Mouse (Mus musculus) liver, embryonic 16.5 days (tissue): ENCODE measurements around the gene Hspb1. TPM values are rescaled to one million over a fixed set of nuclear protein-coding genes. Genes with fewer than 3 reads are reported as not detected.
A peak's percentile ranks its signal among the peaks of the same experiment; 100 is the strongest.

Source experiments
- ATAC-seq: fragments of 200-750 bp; cut with Nextera tagmentation; 2 replicates; pipeline ENCODE4 v1.8.0; 2017; ENCODE audit warnings: low read depth, mild to moderate bottlenecking, moderate number of reproducible peaks, moderate library complexity
- H3K27ac ChIP-seq: fragments of 300-500 bp; sonication (generic); 2 replicates; pipeline ENCODE4 v1.5.1; 2014; ENCODE audit warnings: mild to moderate bottlenecking, low read length
- H3K27me3 ChIP-seq: fragments of 300-500 bp; sonication (generic); 2 replicates; pipeline ENCODE4 v1.6.1; 2014; ENCODE audit warnings: low read depth, low read length, mixed read lengths; ENCODE audit not compliant: control insufficient read depth, insufficient read depth
- H3K36me3 ChIP-seq: fragments of 300-500 bp; sonication (generic); 2 replicates; pipeline ENCODE4 v1.6.1; 2014; ENCODE audit warnings: mild to moderate bottlenecking; ENCODE audit not compliant: control insufficient read depth, insufficient read depth
- H3K4me1 ChIP-seq: fragments of 300-500 bp; sonication (generic); 2 replicates; pipeline ENCODE4 v1.6.1; 2014; ENCODE audit warnings: low read depth, low read length, mixed read lengths; ENCODE audit not compliant: control insufficient read depth
- H3K4me2 ChIP-seq: fragments of 300-500 bp; sonication (generic); 2 replicates; pipeline ENCODE4 v1.6.1; 2014; ENCODE audit warnings: low read depth, low read length, mixed read lengths
- H3K4me3 ChIP-seq: fragments of 300-500 bp; sonication (generic); 2 replicates; pipeline ENCODE4 v1.5.1; 2014; ENCODE audit warnings: low read depth, mild to moderate bottlenecking, low read length
- H3K9ac ChIP-seq: fragments of 300-500 bp; sonication (generic); 2 replicates; pipeline ENCODE4 v1.6.1; 2014; ENCODE audit warnings: low read depth, low read length
- H3K9me3 ChIP-seq: fragments of 300-500 bp; sonication (generic); replicated peaks from 2 replicates; pipeline ENCODE4 v1.6.1; 2016; ENCODE audit warnings: low read length; ENCODE audit not compliant: control insufficient read depth
- WGBS: fragments of 180-500 bp; shearing (Covaris S2); extraction: QIAGEN DNeasy Blood & Tissue Kit; methylation state at CpG from one replicate; pipeline ENCODE4 v1.1.7; 2014; ENCODE audit not compliant: insufficient replicate concordance; 5-methylcytosine and 5-hydroxymethylcytosine counted together
- polyA plus RNA-seq: library from polyadenylated mRNA; unstranded; fragments of >200 nt; fragmentation: Nextera tagmentation; extraction: Ambion mirVana; gene quantifications from 2 replicates; pipeline ENCODE4 v1.2.1, GENCODE M21; 2015

Hspb1 gene
- polyA plus RNA-seq: 9.8 and 19.9 TPM in 2 replicates

GRCm38 (mm10) chr5:135887675-135888102 lies at the start of gene Hspb1:
TSS of gene Hspb1 (plus strand) at chr5:135887919.
- H3K9ac ChIP-seq: no peak within 1 kb of the TSS
- 4% methylated on average over 24 of the region's 24 CpGs for WGBS
- H3K4me3 ChIP-seq: peak within 1 kb of the TSS; percentile 25
- ATAC-seq: 0 out of 2 replicates have a peak, but pooled peaks have one; percentile 16
- H3K27me3 ChIP-seq: peaks cover 31% of the 10 kb centered on the region
- peak within 1 kb of the TSS; percentile 13 for H3K4me2 ChIP-seq
- H3K4me1 ChIP-seq: no peaks in the 10 kb centered on the region
- no peaks in the 10 kb centered on the region for H3K9me3 ChIP-seq
- H3K36me3 ChIP-seq: no peaks in the 10 kb centered on the region
- no peak within 1 kb of the TSS for H3K27ac ChIP-seq

GRCm38 (mm10) chr5:135841651-135842050 lies 46.1 kb upstream of the Hspb1 start:
- Histone ChIP-seq H3K27ac (no peak overlapping the region), H3K27me3 (no peaks in the 10 kb centered on the region), H3K9me3 (no peaks in the 10 kb centered on the region), H3K36me3 (no peaks in the 10 kb centered on the region), H3K4me2 (no peak overlapping the region), H3K4me3 (no peak overlapping the region), H3K9ac (no peak overlapping the region), H3K4me1 (no peaks in the 10 kb centered on the region)
- WGBS: 58% methylated on average over 6 of the region's 6 CpGs
- ATAC-seq: no peak

GRCm38 (mm10) chr5:135843418-135843817 lies 44.3 kb upstream of the Hspb1 start:
- 18% methylated on average over 5 of the region's 5 CpGs for WGBS
- ATAC-seq: no peak
- Histone ChIP-seq H3K27me3 (no peaks in the 10 kb centered on the region), H3K4me1 (no peaks in the 10 kb centered on the region), H3K36me3 (no peaks in the 10 kb centered on the region), H3K4me2 (no peak overlapping the region), H3K9ac (no peak overlapping the region), H3K9me3 (no peaks in the 10 kb centered on the region), H3K4me3 (no peak overlapping the region), H3K27ac (no peak overlapping the region)

- WGBS: 67% methylated on average over 13 of the region's 13 CpGs
- H3K27ac ChIP-seq: no peak overlapping the region
- ATAC-seq: no peak
- peaks cover 1% of the 10 kb centered on the region for H3K27me3 ChIP-seq
- H3K9me3 ChIP-seq: no peaks in the 10 kb centered on the region
- no peak overlapping the region for H3K4me3 ChIP-seq
- no peak overlapping the region for H3K9ac ChIP-seq
- H3K4me2 ChIP-seq: no peak overlapping the region
- H3K4me1 ChIP-seq: no peaks in the 10 kb centered on the region
- H3K36me3 ChIP-seq: no peaks in the 10 kb centered on the region
Measured at GRCm38 (mm10) chr5:135845676-135846320, 41.9 kb upstream of the Hspb1 start.

- ATAC-seq: no peak
- H3K9ac ChIP-seq: no peak overlapping the region
- H3K4me1 ChIP-seq: no peaks in the 10 kb centered on the region
- peaks cover 18% of the 10 kb centered on the region for H3K27me3 ChIP-seq
- no peaks in the 10 kb centered on the region for H3K9me3 ChIP-seq
- H3K27ac ChIP-seq: no peak overlapping the region
- WGBS: 47% methylated on average over 4 of the region's 4 CpGs
- no peaks in the 10 kb centered on the region for H3K36me3 ChIP-seq
- no peak overlapping the region for H3K4me2 ChIP-seq
- no peak overlapping the region for H3K4me3 ChIP-seq
Measured at GRCm38 (mm10) chr5:135847460-135847859, 40.3 kb upstream of the Hspb1 start.

GRCm38 (mm10) chr5:135847881-135848280 lies 39.8 kb upstream of the Hspb1 start:
- Histone ChIP-seq H3K4me2 (no peak overlapping the region), H3K36me3 (no peaks in the 10 kb centered on the region), H3K9me3 (no peaks in the 10 kb centered on the region), H3K27ac (no peak overlapping the region), H3K4me3 (no peak overlapping the region), H3K4me1 (no peaks in the 10 kb centered on the region), H3K9ac (no peak overlapping the region), H3K27me3 (peaks cover 22% of the 10 kb centered on the region)
- ATAC-seq: no peak
- 72% methylated on average over 3 of the region's 3 CpGs for WGBS

- Histone ChIP-seq H3K9me3 (no peaks in the 10 kb centered on the region), H3K9ac (no peak overlapping the region), H3K27me3 (peaks cover 44% of the 10 kb centered on the region), H3K4me1 (no peaks in the 10 kb centered on the region), H3K4me3 (no peak overlapping the region), H3K27ac (no peak overlapping the region), H3K36me3 (no peaks in the 10 kb centered on the region), H3K4me2 (no peak overlapping the region)
- WGBS: 3% methylated on average over 15 of the region's 15 CpGs
- ATAC-seq: no peak
Measured at GRCm38 (mm10) chr5:135851024-135851423, 36.7 kb upstream of the Hspb1 start.

GRCm38 (mm10) chr5:135851481-135851880 lies 36.2 kb upstream of the Hspb1 start:
- no peak overlapping the region for H3K27ac ChIP-seq
- H3K4me2 ChIP-seq: no peak overlapping the region
- no peaks in the 10 kb centered on the region for H3K4me1 ChIP-seq
- H3K9me3 ChIP-seq: no peaks in the 10 kb centered on the region
- 5% methylated on average over 14 of the region's 14 CpGs for WGBS
- no peak overlapping the region for H3K4me3 ChIP-seq
- ATAC-seq: no peak
- H3K9ac ChIP-seq: no peak overlapping the region
- H3K36me3 ChIP-seq: no peaks in the 10 kb centered on the region
- peaks cover 48% of the 10 kb centered on the region for H3K27me3 ChIP-seq

- no peaks in the 10 kb centered on the region for H3K9me3 ChIP-seq
- ATAC-seq: no peak
- WGBS: 3% methylated on average over 10 of the region's 10 CpGs
- H3K27ac ChIP-seq: no peak overlapping the region
- peaks cover 58% of the 10 kb centered on the region for H3K27me3 ChIP-seq
- H3K36me3 ChIP-seq: no peaks in the 10 kb centered on the region
- no peak overlapping the region for H3K9ac ChIP-seq
- no peak overlapping the region for H3K4me2 ChIP-seq
- H3K4me1 ChIP-seq: no peaks in the 10 kb centered on the region
- no peak overlapping the region for H3K4me3 ChIP-seq
Measured at GRCm38 (mm10) chr5:135852421-135852820, 35.3 kb upstream of the Hspb1 start.
